Mouse (Mus musculus) thymus, adult 2 months (tissue): ENCODE measurements around the gene Ttll2.
"Not testable (repeated sequence)": the region's sequence is repeated elsewhere in the genome, so short reads cannot be mapped to it uniquely, and the experiment has no call there.

Source experiments
- CTCF ChIP-seq: fragments of 200-500 bp; IDR thresholded peaks from 2 replicates; pipeline ENCODE4 v1.5.1; 2012; ENCODE audit warnings: mild to moderate bottlenecking, control low read depth, low read length, moderate library complexity, borderline replicate concordance; ENCODE audit not compliant: control insufficient read depth, poor library complexity, insufficient read depth; ENCODE audit errors: extremely low read depth
- POLR2A ChIP-seq: fragments of 200-500 bp; IDR thresholded peaks from 2 replicates; pipeline ENCODE4 v1.6.1; 2012; ENCODE audit warnings: mild to moderate bottlenecking, low read length, control low read depth, moderate library complexity; ENCODE audit not compliant: control insufficient read depth, poor library complexity, insufficient read depth; ENCODE audit errors: extremely low read depth

DNA sequence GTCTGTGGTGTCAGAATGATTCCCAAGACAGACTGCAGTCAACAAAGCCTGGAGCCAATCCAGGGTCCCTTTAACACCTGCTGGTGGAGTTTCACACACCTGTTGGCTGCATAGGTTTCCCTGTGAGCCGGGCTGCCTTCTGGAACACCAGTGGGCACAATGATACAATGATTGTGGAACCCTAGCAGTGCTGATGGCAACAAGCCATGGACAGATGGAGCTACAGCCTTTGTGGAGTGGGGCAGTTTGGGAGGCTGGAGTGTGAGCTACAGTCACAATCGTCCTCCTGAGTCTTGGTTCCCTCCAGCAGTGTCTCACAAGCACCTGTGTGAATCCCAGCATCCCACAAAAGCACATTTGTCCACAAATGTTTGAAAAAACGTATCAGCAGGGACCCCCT is 3.7 kb downstream of the Ttll2 start:
- TF ChIP-seq CTCF, POLR2A: not testable (repeated sequence)
